Mouse (Mus musculus) lung, embryonic 16.5 days (tissue): Measurements from ENCODE around the gene Dennd1a. TPM values are rescaled to one million over a fixed set of nuclear protein-coding genes. Genes with fewer than 3 reads are reported as not detected.

Experiments used
- ATAC-seq: fragments of 200-750 bp; cut with Nextera tagmentation; 2 replicates; pipeline ENCODE4 v1.8.0; 2017; ENCODE audit warnings: low read depth, mild to moderate bottlenecking, moderate library complexity
- H3K27ac ChIP-seq: fragments of 300-500 bp; sonication (generic); 2 replicates; pipeline ENCODE4 v1.5.1; 2014; ENCODE audit warnings: mild to moderate bottlenecking, control low read depth, low read length
- H3K27me3 ChIP-seq: fragments of 300-500 bp; sonication (generic); 2 replicates; pipeline ENCODE4 v1.6.1; 2014; ENCODE audit warnings: low read depth, low read length, mixed read lengths; ENCODE audit not compliant: control insufficient read depth, insufficient read depth
- H3K36me3 ChIP-seq: fragments of 300-500 bp; sonication (generic); 2 replicates; pipeline ENCODE4 v1.6.1; 2014; ENCODE audit warnings: low read length; ENCODE audit not compliant: control insufficient read depth, insufficient read depth
- H3K4me1 ChIP-seq: fragments of 300-500 bp; sonication (generic); replicated peaks from 2 replicates; pipeline ENCODE4 v1.6.1; 2014; ENCODE audit warnings: low read length, mixed read lengths; ENCODE audit not compliant: control insufficient read depth, insufficient read depth
- H3K4me2 ChIP-seq: fragments of 300-500 bp; sonication (generic); 2 replicates; pipeline ENCODE4 v1.6.1; 2014; ENCODE audit warnings: low read depth, low read length, control low read depth
- H3K4me3 ChIP-seq: fragments of 300-500 bp; sonication (generic); 2 replicates; pipeline ENCODE4 v1.5.1; 2014; ENCODE audit warnings: mild to moderate bottlenecking, low read length, control low read depth
- H3K9ac ChIP-seq: fragments of 300-500 bp; sonication (generic); 2 replicates; pipeline ENCODE4 v1.6.1; 2014; ENCODE audit warnings: low read length, control low read depth
- H3K9me3 ChIP-seq: fragments of 300-500 bp; sonication (generic); 2 replicates; pipeline ENCODE4 v1.6.1; 2016; ENCODE audit warnings: low read length; ENCODE audit not compliant: control insufficient read depth
- WGBS: fragments of 180-500 bp; shearing (Covaris S2); extraction: QIAGEN DNeasy Blood & Tissue Kit; methylation state at CpG from one replicate; pipeline ENCODE4 v1.1.7; 2014; 5-methylcytosine and 5-hydroxymethylcytosine counted together
- polyA plus RNA-seq: library from polyadenylated mRNA; unstranded; fragments of >200 nt; fragmentation: Nextera tagmentation; extraction: Ambion mirVana; gene quantifications from 2 replicates; pipeline ENCODE4 v1.2.1, GENCODE M21; 2015

Gene Dennd1a
- polyA plus RNA-seq, 1 experiment from 2014 or later = 11.7 TPM

DNA sequence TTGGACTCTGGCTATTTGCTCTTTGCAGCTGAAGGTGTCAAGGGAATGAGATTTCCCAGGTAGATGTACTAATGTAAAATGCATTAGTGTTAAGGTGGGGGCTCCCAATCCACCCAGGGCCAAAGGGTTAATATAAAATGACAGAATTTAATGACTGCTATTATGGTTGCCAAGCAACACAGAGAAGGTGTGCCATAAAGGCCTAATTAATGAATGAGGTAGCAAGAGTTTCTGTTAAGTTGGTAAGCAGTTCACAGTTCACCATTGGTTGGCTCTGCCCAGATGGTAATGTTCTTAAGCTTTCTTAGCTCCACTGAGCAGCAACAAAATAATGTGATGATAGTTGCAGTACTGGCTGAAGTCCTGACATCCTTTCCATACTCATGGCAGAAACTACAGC lies 190.9 kb downstream of the Dennd1a start:
- Histone ChIP-seq H3K9ac (no peak overlapping the region), H3K27ac (no peak overlapping the region), H3K9me3 (no peaks in the 10 kb centered on the region), H3K4me2 (no peak overlapping the region), H3K36me3 (no peaks in the 10 kb centered on the region), H3K27me3 (no peaks in the 10 kb centered on the region), H3K4me3 (no peak overlapping the region), H3K4me1 (peaks cover 11% of the 10 kb centered on the region)
- ATAC-seq = no peak

DNA sequence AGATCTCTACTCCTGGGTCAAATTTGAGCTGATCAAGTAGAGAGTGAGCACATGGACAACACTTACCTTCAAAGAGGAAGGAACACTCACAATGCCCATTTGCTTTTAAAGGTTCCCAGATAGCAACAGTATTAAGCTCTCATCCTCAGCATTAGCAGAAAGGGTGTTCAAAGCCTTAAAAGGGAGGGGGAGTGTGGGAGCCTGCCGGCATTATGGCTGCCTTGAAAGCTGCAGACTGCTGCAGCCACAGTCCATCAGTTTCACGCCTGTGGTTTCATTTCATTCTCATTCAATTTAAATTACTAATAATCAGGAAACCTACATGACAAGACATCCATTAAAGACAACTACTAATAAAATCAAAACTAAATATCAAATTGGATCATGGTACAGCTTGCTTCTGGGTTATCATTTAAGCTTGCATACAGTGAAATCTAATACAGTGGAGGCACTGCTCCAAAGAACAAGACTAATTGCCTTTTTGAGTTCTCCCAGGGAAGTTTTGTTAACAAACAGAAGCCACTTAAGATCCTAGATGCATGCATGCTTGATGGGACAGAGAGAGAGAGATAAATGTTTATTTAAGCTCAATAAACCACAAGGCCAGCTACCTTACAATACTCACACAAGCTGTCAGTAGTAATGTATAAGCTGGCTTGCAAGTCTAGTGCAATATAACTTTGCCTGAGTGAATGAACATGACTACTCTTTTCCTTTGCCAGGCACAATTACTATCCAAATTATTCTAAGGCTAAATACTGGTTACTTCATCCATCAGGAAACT lies 192.6 kb downstream of the Dennd1a start:
- no peaks in the 10 kb centered on the region for H3K9me3 ChIP-seq
- peaks cover 11% of the 10 kb centered on the region for H3K4me1 ChIP-seq
- no peak for ATAC-seq
- H3K4me3 ChIP-seq = no peak overlapping the region
- no peak overlapping the region for H3K9ac ChIP-seq
- no peaks in the 10 kb centered on the region for H3K36me3 ChIP-seq
- no peak overlapping the region for H3K27ac ChIP-seq
- no peaks in the 10 kb centered on the region for H3K27me3 ChIP-seq
- no peak overlapping the region for H3K4me2 ChIP-seq
- WGBS = 49% methylated on average over 2 of the region's 2 CpGs

DNA sequence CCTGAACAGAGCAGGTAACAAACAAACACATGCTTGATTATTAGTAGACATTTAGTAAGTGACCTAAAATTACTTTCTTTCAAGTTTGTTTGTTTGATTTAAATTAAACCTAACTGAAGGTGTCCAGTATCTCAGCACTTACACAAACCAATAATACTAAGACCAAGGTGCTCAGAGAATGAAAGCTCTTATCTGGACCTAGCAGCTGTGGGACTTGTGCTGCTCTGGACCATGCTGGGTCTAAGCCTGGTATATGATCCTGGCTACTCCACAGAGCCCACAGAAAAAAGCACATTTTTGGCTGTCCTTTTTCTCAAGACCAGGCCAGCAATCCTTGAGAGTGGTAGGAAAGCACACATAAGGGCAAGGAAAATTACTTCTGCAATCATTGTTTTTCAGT lies 193.2 kb downstream of the Dennd1a start:
- Histone ChIP-seq H3K27ac (no peak overlapping the region), H3K9ac (no peak overlapping the region), H3K27me3 (no peaks in the 10 kb centered on the region), H3K4me1 (peaks cover 5% of the 10 kb centered on the region), H3K4me3 (no peak overlapping the region), H3K9me3 (no peaks in the 10 kb centered on the region), H3K36me3 (no peaks in the 10 kb centered on the region), H3K4me2 (no peak overlapping the region)
- no peak for ATAC-seq

DNA sequence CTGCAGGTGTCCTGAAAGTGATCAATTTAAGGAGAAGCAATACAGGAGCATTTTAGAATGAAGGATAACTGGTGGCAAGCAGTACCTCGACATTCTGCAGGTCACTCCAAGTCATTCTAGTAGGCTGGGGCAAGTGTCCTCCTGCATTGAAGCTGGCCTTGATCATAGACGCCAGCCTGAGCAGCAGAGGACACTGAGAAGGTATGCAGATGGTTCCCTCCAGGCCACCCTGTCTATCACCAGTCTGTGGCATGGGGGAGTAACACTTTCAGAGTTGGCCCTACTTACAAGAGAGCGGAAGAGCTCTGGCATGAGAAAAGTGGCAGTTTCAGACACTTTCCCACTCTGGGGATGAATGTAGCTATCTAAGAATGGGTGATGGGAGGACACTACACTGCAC lies 193.9 kb downstream of the Dennd1a start:
- Histone ChIP-seq H3K9ac (no peak overlapping the region), H3K4me3 (no peak overlapping the region), H3K27ac (no peak overlapping the region), H3K36me3 (no peaks in the 10 kb centered on the region), H3K4me1 (no peaks in the 10 kb centered on the region), H3K27me3 (no peaks in the 10 kb centered on the region), H3K4me2 (no peak overlapping the region), H3K9me3 (no peaks in the 10 kb centered on the region)
- ATAC-seq = no peak
- 79% methylated on average over 3 of the region's 3 CpGs for WGBS

DNA sequence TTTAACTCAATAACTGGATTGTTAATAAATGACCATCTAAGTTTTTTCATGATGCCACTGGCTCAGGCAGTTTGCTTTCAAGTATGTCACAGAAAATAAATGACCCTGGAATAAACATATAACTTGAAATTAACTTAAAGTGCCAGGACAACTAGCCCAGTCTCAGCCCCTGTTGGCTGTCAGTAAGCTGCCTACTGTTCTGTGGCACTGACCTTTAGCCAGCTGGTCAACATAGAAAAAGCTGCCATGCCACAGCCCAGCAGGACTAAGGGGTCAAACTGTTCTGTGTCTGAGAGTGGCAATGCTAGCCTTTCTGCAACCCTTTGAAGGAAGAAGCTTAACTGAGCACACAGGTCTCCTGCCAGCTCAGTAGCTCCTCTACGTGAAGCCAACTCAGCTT lies 198.8 kb downstream of the Dennd1a start:
- no peak overlapping the region for H3K4me2 ChIP-seq
- H3K9me3 ChIP-seq = no peaks in the 10 kb centered on the region
- H3K4me1 ChIP-seq = no peaks in the 10 kb centered on the region
- 71% methylated on average over 1 of the region's 1 CpGs for WGBS
- H3K9ac ChIP-seq = no peak overlapping the region
- no peaks in the 10 kb centered on the region for H3K36me3 ChIP-seq
- no peak overlapping the region for H3K27ac ChIP-seq
- no peak overlapping the region for H3K4me3 ChIP-seq
- no peak for ATAC-seq
- H3K27me3 ChIP-seq = no peaks in the 10 kb centered on the region

DNA sequence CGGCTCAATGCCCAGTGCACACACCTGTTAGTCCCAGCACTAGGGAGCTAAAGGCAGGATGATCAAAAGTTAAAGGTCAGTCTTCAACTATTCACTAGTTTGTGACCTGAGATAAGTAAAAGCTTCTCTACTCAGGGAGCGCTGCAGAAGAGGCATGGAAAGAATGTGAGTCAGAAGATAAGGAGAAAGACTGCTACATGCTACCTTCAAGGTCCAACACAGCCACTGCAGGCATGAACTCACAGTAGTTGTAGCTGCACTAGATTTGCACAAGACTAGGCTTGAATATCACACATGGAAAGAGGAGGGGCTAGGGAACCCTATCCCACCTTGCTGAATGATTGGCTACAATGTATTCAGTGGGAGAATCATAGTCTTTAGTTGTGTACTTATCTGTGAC lies 202.1 kb downstream of the Dennd1a start:
- Histone ChIP-seq H3K27me3 (no peaks in the 10 kb centered on the region), H3K27ac (no peak overlapping the region), H3K9me3 (no peaks in the 10 kb centered on the region), H3K4me2 (no peak overlapping the region), H3K4me1 (no peaks in the 10 kb centered on the region), H3K36me3 (no peaks in the 10 kb centered on the region), H3K4me3 (no peak overlapping the region), H3K9ac (no peak overlapping the region)
- no peak for ATAC-seq
- 57% methylated on average over 2 of the region's 2 CpGs for WGBS

DNA sequence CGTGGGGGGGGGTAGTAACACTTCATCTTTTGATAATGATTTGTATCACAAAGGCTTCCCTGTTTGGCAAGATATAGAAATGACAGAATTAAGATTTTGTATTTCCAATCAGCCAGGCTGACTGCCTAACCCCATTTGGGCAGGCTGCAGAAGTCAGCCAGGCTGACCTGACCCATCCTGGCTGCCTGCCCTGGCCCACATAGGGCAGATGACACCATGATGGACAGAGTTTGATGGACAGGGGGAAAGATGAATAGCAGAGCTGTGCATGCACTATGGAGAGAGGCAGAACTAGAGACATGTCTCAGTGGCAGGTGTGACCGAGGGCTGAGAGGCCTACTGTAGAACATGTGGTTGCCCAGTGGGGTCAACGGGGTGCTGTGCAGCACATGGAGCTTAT lies 203.9 kb downstream of the Dennd1a start:
- 88% methylated on average over 3 of the region's 3 CpGs for WGBS
- no peaks in the 10 kb centered on the region for H3K36me3 ChIP-seq
- no peak overlapping the region for H3K4me2 ChIP-seq
- H3K4me1 ChIP-seq = no peaks in the 10 kb centered on the region
- H3K27ac ChIP-seq = no peak overlapping the region
- no peaks in the 10 kb centered on the region for H3K9me3 ChIP-seq
- no peak for ATAC-seq
- no peaks in the 10 kb centered on the region for H3K27me3 ChIP-seq
- no peak overlapping the region for H3K9ac ChIP-seq
- H3K4me3 ChIP-seq = no peak overlapping the region

DNA sequence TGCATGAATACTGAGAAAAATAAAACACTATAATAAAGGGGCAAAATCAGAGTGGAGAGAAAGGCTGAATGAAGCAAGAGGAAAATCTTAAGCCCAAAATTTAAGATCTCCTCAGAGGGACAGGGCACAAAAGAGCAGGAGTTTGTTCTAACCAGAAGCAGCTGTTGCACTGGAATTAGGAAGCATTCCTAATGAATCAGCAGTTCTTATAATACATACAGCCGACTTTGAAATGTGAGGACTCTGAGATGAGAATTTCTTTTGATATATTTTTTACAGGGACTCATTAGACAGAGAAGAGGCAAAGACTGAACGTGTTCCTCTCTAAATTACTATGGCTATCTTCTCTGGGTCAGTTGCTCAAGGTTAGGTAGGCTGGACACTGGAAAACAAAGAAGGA lies 212.7 kb downstream of the Dennd1a start:
- H3K9me3 ChIP-seq = no peaks in the 10 kb centered on the region
- no peak overlapping the region for H3K4me3 ChIP-seq
- no peaks in the 10 kb centered on the region for H3K4me1 ChIP-seq
- H3K36me3 ChIP-seq = no peaks in the 10 kb centered on the region
- 42% methylated on average over 2 of the region's 2 CpGs for WGBS
- H3K4me2 ChIP-seq = no peak overlapping the region
- no peaks in the 10 kb centered on the region for H3K27me3 ChIP-seq
- no peak overlapping the region for H3K9ac ChIP-seq
- no peak for ATAC-seq
- H3K27ac ChIP-seq = no peak overlapping the region

DNA sequence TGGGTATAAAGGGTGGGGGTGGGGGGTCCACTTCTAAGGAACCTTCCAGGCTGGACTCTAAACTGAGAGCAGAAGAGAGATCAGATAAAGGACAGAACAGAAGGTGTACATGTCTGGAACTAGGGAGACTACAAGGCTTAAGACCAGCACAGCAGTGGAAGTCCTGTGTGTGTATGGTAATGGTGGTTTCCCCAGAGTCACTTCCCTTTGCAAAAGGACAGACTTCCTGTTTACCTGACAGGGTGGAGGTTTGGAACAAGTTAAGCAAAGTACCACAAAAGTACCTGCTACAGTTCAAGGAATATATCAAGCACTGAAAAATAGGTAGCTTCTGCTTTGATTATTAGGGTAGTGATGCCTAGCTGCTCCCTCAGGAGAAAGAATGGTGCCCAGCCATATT lies 215.1 kb downstream of the Dennd1a start:
- ATAC-seq = no peak
- Histone ChIP-seq H3K36me3 (no peaks in the 10 kb centered on the region), H3K4me3 (no peak overlapping the region), H3K9ac (no peak overlapping the region), H3K27me3 (no peaks in the 10 kb centered on the region), H3K27ac (no peak overlapping the region), H3K4me1 (0 out of 2 replicates have a peak, but pooled peaks cover 2% of the 10 kb centered on the region), H3K9me3 (no peaks in the 10 kb centered on the region), H3K4me2 (no peak overlapping the region)

DNA sequence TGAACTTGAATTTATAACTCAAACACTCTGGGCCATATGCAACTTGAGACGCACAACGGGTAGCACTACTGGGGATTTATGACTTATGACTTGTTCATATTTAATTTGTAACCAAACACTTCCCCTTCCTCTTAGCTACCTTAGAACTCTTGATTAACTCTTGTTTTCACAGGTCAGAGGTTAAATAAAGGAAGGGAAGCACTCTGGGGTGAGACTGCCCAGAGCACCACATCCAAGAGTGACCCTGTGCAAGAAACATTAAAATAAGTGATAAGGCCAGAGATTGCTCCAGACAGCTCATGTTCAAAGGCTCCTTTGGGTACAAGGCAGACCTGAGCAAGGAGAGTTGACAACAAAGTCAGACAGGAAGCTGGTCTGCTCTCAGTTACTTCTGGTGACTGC lies 219.0 kb downstream of the Dennd1a start:
- 0 out of 2 replicates have a peak, but pooled peaks cover 2% of the 10 kb centered on the region for H3K4me1 ChIP-seq
- H3K9me3 ChIP-seq = no peaks in the 10 kb centered on the region
- no peak overlapping the region for H3K9ac ChIP-seq
- no peaks in the 10 kb centered on the region for H3K36me3 ChIP-seq
- H3K27me3 ChIP-seq = no peaks in the 10 kb centered on the region
- peak; percentile 20; the same call in 1 of the 2 replicates for ATAC-seq
- no peak overlapping the region for H3K4me2 ChIP-seq
- no peak overlapping the region for H3K27ac ChIP-seq
- H3K4me3 ChIP-seq = no peak overlapping the region
- 15% methylated on average over 2 of the region's 2 CpGs for WGBS
